8 mouse cellular contexts compared by ENCODE assay signal in the genomic region with DNA sequence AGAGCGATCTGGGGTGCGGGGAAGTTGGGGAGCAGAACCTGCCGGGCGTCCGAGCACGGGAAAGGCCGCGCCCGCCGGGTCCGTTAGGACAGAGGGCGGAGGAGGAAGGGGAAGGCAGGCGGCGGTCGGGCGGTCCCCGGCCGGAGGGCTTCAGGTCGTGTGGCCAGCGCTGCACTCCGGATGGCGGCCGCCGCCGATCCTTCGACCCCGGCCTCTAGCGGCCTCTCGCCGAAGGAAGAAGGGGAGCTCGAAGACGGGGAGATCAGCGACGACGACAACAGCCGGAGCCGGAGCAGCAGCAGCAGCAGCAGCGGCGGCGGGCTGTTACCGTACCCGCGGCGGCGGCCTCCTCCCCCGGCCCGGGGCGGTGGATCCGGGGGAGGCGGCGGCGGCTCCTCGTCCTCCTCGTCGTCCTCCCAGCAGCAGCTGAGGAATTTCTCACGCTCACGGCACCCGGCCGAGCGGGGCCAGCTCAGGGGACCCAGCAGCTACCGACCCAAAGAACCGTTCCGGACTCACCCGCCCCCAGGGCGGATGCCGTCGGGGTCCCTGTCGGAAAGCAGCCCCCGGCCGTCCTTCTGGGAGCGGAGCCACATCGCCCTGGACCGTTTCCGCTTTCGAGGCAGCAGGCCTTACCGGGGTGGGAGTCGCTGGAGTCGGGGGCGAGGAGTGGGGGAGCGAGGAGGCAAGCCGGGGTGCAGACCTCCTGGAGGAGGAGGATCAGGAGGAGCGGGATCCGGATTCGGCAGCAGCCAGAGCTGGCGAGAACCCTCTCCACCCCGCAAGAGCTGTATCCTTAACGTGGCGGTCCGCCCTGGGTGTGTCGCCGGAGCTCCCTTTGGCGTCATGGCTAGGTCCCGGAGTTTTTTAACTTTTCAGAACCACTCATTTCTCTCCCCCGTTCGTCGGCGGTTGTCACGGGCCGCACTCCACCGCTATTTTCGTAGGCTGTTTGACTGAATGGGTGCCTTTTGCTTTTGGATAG. TPM values are rescaled to one million over a fixed set of nuclear protein-coding genes. Genes with fewer than 3 reads are reported as not detected.
DNase-seq lines count a peak whose midpoint lies in the region; ATAC-seq and TF ChIP-seq lines count a peak whose summit lies in the region.

No protein-coding gene starts in this region.

- peaks cover 14% of the 10 kb centered on the region for H3K36me3 ChIP-seq in embryonic facial prominence, embryonic 14.5 days (ENCODE audit: control insufficient read depth, insufficient read depth, low read length)
- peaks cover 2% of the 10 kb centered on the region; the same call in 1 of the 2 replicates for H3K36me3 ChIP-seq in midbrain, postnatal 0 days (ENCODE audit: insufficient read depth, low read length)

- ATAC-seq in embryonic facial prominence, embryonic 14.5 days (ENCODE audit: low read depth) = peak; percentile 4
- peak; percentile 25; the same call in 1 of the 2 replicates for ATAC-seq in midbrain, postnatal 0 days (ENCODE audit: low FRiP score)

- no peak for TF ChIP-seq CTCF in midbrain, postnatal 0 days (IDR thresholded peaks at IDR 0.05)

- H3K9me3 ChIP-seq in embryonic facial prominence, embryonic 14.5 days (ENCODE audit: control insufficient read depth, low read length) = no peaks in the 10 kb centered on the region
- no peaks in the 10 kb centered on the region for H3K9me3 ChIP-seq in midbrain, postnatal 0 days (ENCODE audit: low read length)

- no peaks in the 10 kb centered on the region for H3K27me3 ChIP-seq in embryonic facial prominence, embryonic 14.5 days (replicated peaks; ENCODE audit: control insufficient read depth, insufficient read depth, low read length)
- H3K27me3 ChIP-seq in midbrain, postnatal 0 days (ENCODE audit: insufficient read depth, low read length) = no peaks in the 10 kb centered on the region

- H3K4me3 ChIP-seq in embryonic facial prominence, embryonic 14.5 days (ENCODE audit: low read depth, low read length) = peak overlapping the region; percentile 97
- peak overlapping the region; percentile 89 for H3K4me3 ChIP-seq in midbrain, postnatal 0 days (ENCODE audit: low read depth, low read length)

- peak overlapping the region; percentile 81 for H3K4me2 ChIP-seq in embryonic facial prominence, embryonic 14.5 days (ENCODE audit: low read depth, low read length)
- peak overlapping the region; percentile 71 for H3K4me2 ChIP-seq in midbrain, postnatal 0 days (ENCODE audit: low read depth, low read length, poor library complexity, severe bottlenecking)

- H3K4me1 ChIP-seq in embryonic facial prominence, embryonic 14.5 days (ENCODE audit: control insufficient read depth, insufficient read depth, low read length) = peaks cover 22% of the 10 kb centered on the region
- H3K4me1 ChIP-seq in midbrain, postnatal 0 days (ENCODE audit: insufficient read depth, low read length) = peaks cover 11% of the 10 kb centered on the region

- peak overlapping the region; percentile 99 for H3K27ac ChIP-seq in embryonic facial prominence, embryonic 14.5 days (replicated peaks; ENCODE audit: low read depth, low read length)
- H3K27ac ChIP-seq in midbrain, postnatal 0 days (ENCODE audit: low read depth, low read length) = peak overlapping the region; percentile 97

- DNase-seq in 416B (ENCODE audit: low read depth) (peak; percentile 55), liver (peak; percentile 86)
- peak; percentile 63 to 70 for DNase-seq in adrenal gland, postnatal 36 days
- peak; percentile 57 for DNase-seq in embryonic facial prominence, embryonic 14.5 days (ENCODE audit: low spot score)
- peak; percentile 53 to 67 for DNase-seq in heart, adult 9 months (ENCODE audit: low spot score in 2 of 2)
- peak; percentile 45 for DNase-seq in kidney, adult 9 months
- DNase-seq in midbrain, postnatal 0 days (ENCODE audit: low spot score) = peak; percentile 28
- peak; percentile 47 to 66 for DNase-seq in spleen, postnatal 36 days (ENCODE audit: low spot score in 2 of 2)

- under 1% methylated on average over 53 of the region's 101 CpGs for WGBS in embryonic facial prominence, embryonic 14.5 days
- WGBS in midbrain, postnatal 0 days = under 1% methylated on average over 64 of the region's 101 CpGs

- peak overlapping the region; percentile 97 for H3K9ac ChIP-seq in embryonic facial prominence, embryonic 14.5 days (ENCODE audit: low read depth, low read length)
- peak overlapping the region; percentile 87 for H3K9ac ChIP-seq in midbrain, postnatal 0 days (replicated peaks; ENCODE audit: low read length, poor library complexity, severe bottlenecking)

RNA-seq across cellular contexts. Expression of a gene that starts 0.6 kb away (rescaled TPM):
- 10 to 100 TPM; 38.1 to 50.9 TPM for total RNA-seq in adrenal gland, postnatal 36 days (2021)
- 26.6 and 27.4 TPM in 2 replicates for polyA plus RNA-seq in embryonic facial prominence, embryonic 14.5 days (2014; fragmentation: Nextera tagmentation; extraction: Ambion mirVana)
- 43.2 and 50.1 TPM in 2 replicates for total RNA-seq in midbrain, postnatal 0 days (2014; rRNA removed)
- 8.1 and 10.6 TPM in 2 replicates for polyA plus RNA-seq in midbrain, postnatal 0 days (2015; fragmentation: Nextera tagmentation; extraction: Ambion mirVana)

RNA-seq across cellular contexts. Expression of a gene that starts 1.1 kb away (rescaled TPM):
- total RNA-seq in adrenal gland, postnatal 36 days (2021) = 10 to 100 TPM; 15.3 to 15.9 TPM
- 14.3 and 15.6 TPM in 2 replicates for polyA plus RNA-seq in embryonic facial prominence, embryonic 14.5 days (2014; fragmentation: Nextera tagmentation; extraction: Ambion mirVana)
- 10.4 and 12.2 TPM in 2 replicates for total RNA-seq in midbrain, postnatal 0 days (2014; rRNA removed)
- polyA plus RNA-seq in midbrain, postnatal 0 days (2015; fragmentation: Nextera tagmentation; extraction: Ambion mirVana) = 9.1 and 9.9 TPM in 2 replicates

RNA-seq across cellular contexts. Expression of a gene that starts 23.0 kb away (rescaled TPM):
- 10 to 100 TPM; 25.0 to 41.2 TPM for total RNA-seq in adrenal gland, postnatal 36 days (2021)
- 29.3 and 36.2 TPM in 2 replicates for polyA plus RNA-seq in embryonic facial prominence, embryonic 14.5 days (2014; fragmentation: Nextera tagmentation; extraction: Ambion mirVana)
- total RNA-seq in midbrain, postnatal 0 days (2014; rRNA removed) = 22.1 and 29.0 TPM in 2 replicates
- 36.6 and 37.4 TPM in 2 replicates for polyA plus RNA-seq in midbrain, postnatal 0 days (2015; fragmentation: Nextera tagmentation; extraction: Ambion mirVana)

Comparison
In these comparisons a context has a peak if more than half of its experiments do, and no peak if none do; other contexts are left out.
1. Peak in every context shown above with its lines: DNase-seq, ATAC-seq, H3K4me3 ChIP-seq and H3K27ac ChIP-seq.
2. DNase-seq: peak in every context shown above with its lines; median percentile 86 in liver; 66 in adrenal gland, postnatal 36 days; 60 in heart, adult 9 months; 57 in embryonic facial prominence, embryonic 14.5 days; 56 in spleen, postnatal 36 days; 55 in 416B; 45 in kidney, adult 9 months; 28 in midbrain, postnatal 0 days.